ENCODE assay signal across 26 mouse cellular contexts in genomic region chr8:84533341-84533740, GRCm38 (mm10).
"Had no signal": no experiment of that assay in that cellular context is flagged by ENCODE, and none has a peak within 500 bp of the region (broad histone marks: within the 10 kb centered on the region; RNA-seq: fewer than 3 reads in every experiment).

No protein-coding gene starts in this region.

- H3K27me3 ChIP-seq: heart, embryonic 13.5 days; heart, embryonic 15.5 days; hindbrain, embryonic 13.5 days; hindbrain, embryonic 15.5 days; intestine, embryonic 15.5 days; limb, embryonic 13.5 days; limb, embryonic 15.5 days; liver, embryonic 12.5 days had no signal

- ATAC-seq: inflammation-experienced regulatory T-cells, adult 6 months; intestine, embryonic 15.5 days; intestine, postnatal 0 days; liver, embryonic 12.5 days had no signal

- H3K4me3 ChIP-seq: gastrocnemius, adult 2 months; heart, adult 2 months; heart, embryonic 13.5 days; heart, embryonic 15.5 days; hindbrain, embryonic 13.5 days; hindbrain, embryonic 15.5 days; intestine, embryonic 15.5 days; layer of hippocampus, adult 2 months; left cerebral cortex, adult 2 months; limb, embryonic 13.5 days; limb, embryonic 15.5 days; liver, embryonic 12.5 days had no signal

- H3K4me1 ChIP-seq: hindbrain, embryonic 13.5 days; hindbrain, embryonic 15.5 days; intestine, embryonic 15.5 days; limb, embryonic 13.5 days; limb, embryonic 15.5 days; liver, embryonic 12.5 days had no signal

- H3K9ac ChIP-seq: heart, embryonic 13.5 days; heart, embryonic 15.5 days; hindbrain, embryonic 13.5 days; hindbrain, embryonic 15.5 days; intestine, embryonic 15.5 days; limb, embryonic 13.5 days; limb, embryonic 15.5 days; liver, embryonic 12.5 days had no signal

- H3K4me2 ChIP-seq: heart, embryonic 11.5 days; heart, embryonic 13.5 days; heart, embryonic 15.5 days; hindbrain, embryonic 13.5 days; hindbrain, embryonic 15.5 days; intestine, embryonic 15.5 days; limb, embryonic 13.5 days; limb, embryonic 15.5 days; liver, embryonic 12.5 days had no signal

- H3K36me3 ChIP-seq: heart, embryonic 13.5 days; heart, embryonic 15.5 days; intestine, embryonic 15.5 days; limb, embryonic 13.5 days; limb, embryonic 15.5 days; liver, embryonic 12.5 days had no signal

- H3K9me3 ChIP-seq: heart, embryonic 15.5 days; intestine, embryonic 15.5 days; limb, embryonic 15.5 days had no signal

- DNase-seq: gastrocnemius, adult 2 months; gastrocnemius, postnatal 10 days; gastrocnemius, postnatal 25 days; heart, adult 11 months; heart, adult 2 months; heart, postnatal 14 days; heart, postnatal 36 days; kidney, adult 18-20 months; kidney, adult 8-10 months; kidney, postnatal 10 days; kidney, postnatal 25 days; kidney, postnatal 4 days; left cerebral cortex, postnatal 4 days had no signal

- H3K27ac ChIP-seq: gastrocnemius, adult 2 months; heart, adult 2 months; heart, embryonic 13.5 days; heart, embryonic 15.5 days; hindbrain, embryonic 13.5 days; hindbrain, embryonic 15.5 days; intestine, embryonic 15.5 days; layer of hippocampus, adult 2 months; left cerebral cortex, adult 2 months; limb, embryonic 13.5 days; limb, embryonic 15.5 days; liver, embryonic 12.5 days had no signal
